Mouse (Mus musculus) CH12.LX (cell line): ENCODE data around the gene Ntn1.

ENCODE experiments used
- JUN ChIP-seq: IDR thresholded peaks from 2 replicates; pipeline ENCODE4 v1.6.1; 2011; ENCODE audit warnings: low read depth, mild to moderate bottlenecking, low read length, improper control_type of control experiment, moderate library complexity; ENCODE audit not compliant: insufficient read depth
- RAD21 ChIP-seq: IDR thresholded peaks from 2 replicates; pipeline ENCODE4 v1.6.1; 2011; ENCODE audit warnings: low read depth, mild to moderate bottlenecking, low read length, improper control_type of control experiment, moderate library complexity

DNA sequence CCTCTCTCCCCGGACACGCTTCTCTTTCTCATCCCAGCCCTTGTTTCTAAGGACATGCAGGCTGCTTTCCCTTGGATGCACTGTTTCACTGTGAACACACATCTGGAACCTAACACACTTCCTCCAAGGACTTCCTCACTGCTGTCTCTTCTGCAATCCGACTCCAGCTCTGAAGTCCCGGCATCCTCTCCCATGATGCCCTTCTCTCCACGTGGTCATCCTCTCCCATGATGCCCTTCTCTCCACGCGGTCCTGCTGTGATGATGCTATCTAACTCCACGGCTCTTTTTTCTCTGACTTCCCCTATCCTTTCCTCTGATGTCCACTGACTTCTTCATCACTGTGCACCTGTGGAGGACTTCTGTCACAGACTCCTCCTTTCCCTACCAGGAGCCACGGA is 39.5 kb upstream of the Ntn1 start:
- TF ChIP-seq JUN = no peak
- TF ChIP-seq RAD21 = no peak
